10 mouse cellular contexts compared by ENCODE assay signal in genomic region chr2:173426191-173427065, GRCm38 (mm10).
DNase-seq lines count a peak whose midpoint lies in the region; ATAC-seq and TF ChIP-seq lines count a peak whose summit lies in the region.
"Had no signal": no experiment of that assay in that cellular context is flagged by ENCODE, and none has a peak within 500 bp of the region (broad histone marks: within the 10 kb centered on the region; RNA-seq: fewer than 3 reads in every experiment).

No protein-coding gene starts in this region.

- no peak overlapping the region for H3K4me3 ChIP-seq in heart, embryonic 12.5 days
- no peak overlapping the region for H3K4me3 ChIP-seq in neural tube, embryonic 14.5 days (ENCODE audit: low read depth, low read length)
- H3K4me3 ChIP-seq in liver, postnatal 0 days (ENCODE audit: low read depth, low read length): no peak overlapping the region
- H3K4me3 ChIP-seq: limb, embryonic 15.5 days had no signal

- no peaks in the 10 kb centered on the region for H3K36me3 ChIP-seq in heart, embryonic 12.5 days
- no peaks in the 10 kb centered on the region for H3K36me3 ChIP-seq in neural tube, embryonic 14.5 days (ENCODE audit: control insufficient read depth, insufficient read depth, low read length)
- H3K36me3 ChIP-seq in liver, postnatal 0 days (replicated peaks; ENCODE audit: insufficient read depth, low read length): no peaks in the 10 kb centered on the region
- H3K36me3 ChIP-seq: limb, embryonic 15.5 days had no signal

- no peaks in the 10 kb centered on the region; the same call in 1 of the 2 replicates for H3K27me3 ChIP-seq in heart, embryonic 12.5 days (replicated peaks)
- H3K27me3 ChIP-seq in neural tube, embryonic 14.5 days (ENCODE audit: control insufficient read depth, insufficient read depth, low read length): no peaks in the 10 kb centered on the region
- H3K27me3 ChIP-seq in liver, postnatal 0 days (ENCODE audit: insufficient read depth, low read length): no peaks in the 10 kb centered on the region
- H3K27me3 ChIP-seq: limb, embryonic 15.5 days had no signal

- H3K9ac ChIP-seq in heart, embryonic 12.5 days: no peak overlapping the region
- no peak overlapping the region for H3K9ac ChIP-seq in neural tube, embryonic 14.5 days (replicated peaks; ENCODE audit: low read depth, low read length)
- H3K9ac ChIP-seq in liver, postnatal 0 days (replicated peaks): no peak overlapping the region
- H3K9ac ChIP-seq: limb, embryonic 15.5 days had no signal

- peak; percentile 29; the same call in 1 of the 2 replicates for ATAC-seq in heart, embryonic 12.5 days (ENCODE audit: insufficient number of reproducible peaks, low FRiP score)
- ATAC-seq in neural tube, embryonic 14.5 days (ENCODE audit: low read depth): peak; percentile 38; the same call in 1 of the 2 replicates
- ATAC-seq in liver, postnatal 0 days: peak; percentile 33; the same call in 1 of the 2 replicates

- peaks cover 9% of the 10 kb centered on the region; the same call in 1 of the 2 replicates for H3K4me1 ChIP-seq in heart, embryonic 12.5 days (replicated peaks)
- no peaks in the 10 kb centered on the region for H3K4me1 ChIP-seq in neural tube, embryonic 14.5 days (ENCODE audit: control insufficient read depth, insufficient read depth, low read length)
- H3K4me1 ChIP-seq in liver, postnatal 0 days (ENCODE audit: insufficient read depth): no peaks in the 10 kb centered on the region
- H3K4me1 ChIP-seq: limb, embryonic 15.5 days had no signal

- intact Hi-C loops in heart, postnatal 14 days (cut with DNase I): no loop called here

- WGBS in heart, embryonic 12.5 days: 56% methylated on average over 16 of the region's 16 CpGs
- 60% methylated on average over 16 of the region's 16 CpGs for WGBS in neural tube, embryonic 14.5 days
- WGBS in liver, postnatal 0 days (ENCODE audit: insufficient replicate concordance): 56% methylated on average over 16 of the region's 16 CpGs

- TF ChIP-seq EP300 in liver, postnatal 0 days (IDR thresholded peaks at IDR 0.05; ENCODE audit: low read depth): no peak

- H3K9me3 ChIP-seq in heart, embryonic 12.5 days (replicated peaks): peaks cover 5% of the 10 kb centered on the region; the same call in 1 of the 2 replicates
- H3K9me3 ChIP-seq in neural tube, embryonic 14.5 days (ENCODE audit: control insufficient read depth, low read length): no peaks in the 10 kb centered on the region
- H3K9me3 ChIP-seq in liver, postnatal 0 days (ENCODE audit: low read length): no peaks in the 10 kb centered on the region
- H3K9me3 ChIP-seq: limb, embryonic 15.5 days had no signal

- no peak overlapping the region for H3K27ac ChIP-seq in heart, embryonic 12.5 days (ENCODE audit: poor library complexity, severe bottlenecking)
- H3K27ac ChIP-seq in neural tube, embryonic 14.5 days (ENCODE audit: low read depth, low read length): no peak overlapping the region
- H3K27ac ChIP-seq in liver, postnatal 0 days (ENCODE audit: low read depth): no peak overlapping the region
- H3K27ac ChIP-seq: limb, embryonic 15.5 days had no signal

- DNase-seq in heart, postnatal 14 days: no peak
- DNase-seq in neural tube, embryonic 10.5 days (ENCODE audit: extremely low spot score, low spot score): no peak
- no peak for DNase-seq in liver, postnatal 0 days
- DNase-seq in adrenal gland, postnatal 36 days: no peak
- no peak for DNase-seq in kidney, postnatal 14 days
- DNase-seq in adrenal gland, postnatal 14 days: no peak
- DNase-seq: cerebellum, adult 11 months had no signal

- TF ChIP-seq CTCF in liver, postnatal 0 days (IDR thresholded peaks at IDR 0.05; ENCODE audit: low read depth): no peak

- no peak overlapping the region for H3K4me2 ChIP-seq in heart, embryonic 12.5 days
- H3K4me2 ChIP-seq in neural tube, embryonic 14.5 days (ENCODE audit: low read depth, low read length): no peak overlapping the region
- no peak overlapping the region for H3K4me2 ChIP-seq in liver, postnatal 0 days (ENCODE audit: low read depth, low read length)
- H3K4me2 ChIP-seq: limb, embryonic 15.5 days had no signal
